Mouse (Mus musculus): ENCODE measurements at regions not wholly inside any gene's neighbourhood (a gene's known extent, or its start where the extent isn't known, plus 50 kb on each side); places are given as distances from the start of the nearest gene placed in this dataset.

- TF ChIP-seq POLR2A (IDR thresholded peaks at IDR 0.05; ENCODE audit: extremely low read depth, insufficient read depth, low read length) (no peak), CTCF (IDR thresholded peaks at IDR 0.05; ENCODE audit: low read depth, low read length) (no peak)
These were observed 899.4 kb downstream of the Trhde start for GRCm38 (mm10) chr10:113902744-113903143.
